ENCODE assay signal across 21 mouse cellular contexts in the genomic region with DNA sequence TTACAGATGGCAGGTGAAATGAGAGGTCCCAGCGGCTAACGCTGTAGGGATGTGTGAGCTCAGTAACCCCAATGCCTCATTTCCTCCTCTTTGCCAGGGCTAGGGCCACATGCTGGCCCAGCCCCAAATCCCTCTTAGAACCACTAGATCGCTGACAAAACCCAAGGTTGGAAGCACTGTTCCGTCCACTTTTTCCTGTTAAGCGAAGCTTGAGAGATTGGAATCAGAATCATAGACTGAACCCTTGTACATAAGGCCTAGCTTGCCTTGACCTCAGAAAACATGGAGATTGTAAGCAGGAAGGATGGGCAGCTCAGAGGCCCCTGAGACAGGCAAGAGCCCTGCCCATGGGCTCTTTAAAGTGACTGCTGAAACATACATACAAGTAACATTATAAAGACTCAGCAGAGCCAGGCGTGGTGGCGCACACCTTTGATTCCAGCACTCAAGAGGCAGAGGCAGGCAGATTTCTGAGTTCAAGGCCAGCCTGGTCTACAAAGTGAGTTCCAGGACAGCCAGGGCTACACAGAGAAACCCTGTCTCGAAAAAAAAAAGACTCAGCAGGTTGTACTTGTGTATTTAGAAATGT. TPM values are rescaled to one million over a fixed set of nuclear protein-coding genes. Genes with fewer than 3 reads are reported as not detected.
"Had no signal": no experiment of that assay in that cellular context is flagged by ENCODE, and none has a peak within 500 bp of the region (broad histone marks: within the 10 kb centered on the region; RNA-seq: fewer than 3 reads in every experiment).

No protein-coding gene starts in this region.

- H3K4me3 ChIP-seq: layer of hippocampus, adult 2 months; lung, embryonic 15.5 days; megakaryocyte, embryonic 14.5 days; midbrain, embryonic 13.5 days; myocyte; neural tube, embryonic 13.5 days; stomach, embryonic 15.5 days had no signal

- H3K9ac ChIP-seq: liver, embryonic 14.5 days; lung, embryonic 15.5 days; midbrain, embryonic 13.5 days; neural tube, embryonic 13.5 days; stomach, embryonic 15.5 days had no signal

- H3K9me3 ChIP-seq: lung, embryonic 15.5 days; megakaryocyte, embryonic 14.5 days; midbrain, embryonic 10.5 days; midbrain, embryonic 13.5 days; neural tube, embryonic 13.5 days; stomach, embryonic 15.5 days had no signal

- DNase-seq: kidney, postnatal 14 days; layer of hippocampus, adult 9-11 months; lung, adult 18-20 months; lung, postnatal 10 days; retina, postnatal 1 day; right cerebral cortex, postnatal 25 days; spleen, adult 18-20 months; thymus, postnatal 25 days had no signal

- H3K27ac ChIP-seq: layer of hippocampus, adult 2 months; liver, embryonic 14.5 days; lung, embryonic 15.5 days; midbrain, embryonic 10.5 days; neural tube, embryonic 13.5 days; stomach, embryonic 15.5 days had no signal

- ATAC-seq: midbrain, embryonic 13.5 days; midbrain, embryonic 16.5 days had no signal

- H3K36me3 ChIP-seq: lung, embryonic 15.5 days; stomach, embryonic 15.5 days had no signal

- H3K4me2 ChIP-seq: lung, embryonic 15.5 days; midbrain, embryonic 13.5 days; neural tube, embryonic 13.5 days; stomach, embryonic 15.5 days had no signal

RNA-seq across cellular contexts. Expression of gene Sez6, which starts 48.7 kb away (rescaled TPM):
- total RNA-seq: liver, adult 2 months; monocyte, adult 5-6 weeks; neutrophil, adult 5-6 weeks had no signal
- polyA plus RNA-seq: liver, adult 2 months; myocyte had no signal
